Mouse (Mus musculus): ENCODE measurements around the gene Vipr2.

- TF ChIP-seq CTCF (IDR thresholded peaks at IDR 0.05) (peak; percentile 70), POLR2A (IDR thresholded peaks at IDR 0.05; ENCODE audit: insufficient read depth, low read depth, low read length) (no peak), EP300 (IDR thresholded peaks at IDR 0.05; ENCODE audit: insufficient read depth, low read depth, low read length) (no peak)
Observed at GRCm38 (mm10) chr12:116071023-116071422, 6.5 kb upstream of the Vipr2 start.

Data from heart, adult 2 months (tissue).